Mouse (Mus musculus) MEL (cell line): ENCODE results near the gene Gnas. TPM values are rescaled to one million over a fixed set of nuclear protein-coding genes. Genes with fewer than 3 reads are reported as not detected.

Experiments
- DNase-seq: peaks from one replicate; pipeline ENCODE4 v3.0.0; 2011; ENCODE audit warnings: low read depth, low spot score
- H3K27ac ChIP-seq: 2 replicates; pipeline ENCODE4 v1.5.1; 2012; ENCODE audit warnings: low read depth, mild to moderate bottlenecking, control low read depth, low read length, moderate library complexity; ENCODE audit not compliant: control insufficient read depth
- H3K27me3 ChIP-seq, 2 experiments: fragments of 150-350 bp in 1 of 2; sonication (generic) in 1 of 2; 2 replicates each; pipeline ENCODE4 v1.6.1; 2012; ENCODE audit warnings: low read length in 2 of 2, mild to moderate bottlenecking in 2 of 2, improper control_type of control experiment in 1 of 2, moderate library complexity in 1 of 2; ENCODE audit not compliant: insufficient read depth in 2 of 2, control insufficient read depth in 1 of 2
- H3K36me3 ChIP-seq, 2 experiments: 2 replicates each; pipeline ENCODE4 v1.6.1; 2012 to 2014; ENCODE audit warnings: low read length in 2 of 2, improper control_type of control experiment in 1 of 2, inconsistent platforms in 1 of 2, mild to moderate bottlenecking in 1 of 2; ENCODE audit not compliant: insufficient read depth in 2 of 2, control insufficient read depth in 1 of 2
- H3K4me1 ChIP-seq, 2 experiments: fragments of 150-350 bp in 1 of 2; sonication (generic) in 1 of 2; 2 replicates each; pipeline ENCODE4 v1.6.1; 2012; ENCODE audit warnings: low read length in 2 of 2, improper control_type of control experiment in 1 of 2, mild to moderate bottlenecking in 1 of 2; ENCODE audit not compliant: insufficient read depth in 2 of 2, control insufficient read depth in 1 of 2
- H3K4me3 ChIP-seq, 2 experiments: fragments of 150-350 bp in 1 of 2; sonication (generic) in 1 of 2; 2 replicates each; pipeline ENCODE4 v1.5.1; 2012; ENCODE audit warnings: low read depth in 2 of 2, low read length in 2 of 2, mild to moderate bottlenecking in 2 of 2, moderate library complexity in 2 of 2, control low read depth in 1 of 2, improper control_type of control experiment in 1 of 2; ENCODE audit not compliant: control insufficient read depth in 1 of 2, insufficient read depth in 1 of 2
- H3K79me2 ChIP-seq: 2 replicates; pipeline ENCODE4 v1.6.1; 2012; ENCODE audit warnings: mild to moderate bottlenecking, low read length, moderate library complexity; ENCODE audit not compliant: control insufficient read depth, poor library complexity, insufficient read depth
- H3K9ac ChIP-seq: 2 replicates; pipeline ENCODE4 v1.6.1; 2012; ENCODE audit warnings: low read depth, mild to moderate bottlenecking, control low read depth, low read length, moderate library complexity; ENCODE audit not compliant: control insufficient read depth, poor library complexity, severe bottlenecking
- H3K9me3 ChIP-seq: fragments of 150-350 bp; sonication (generic); replicated peaks from 2 replicates; pipeline ENCODE4 v1.6.1; 2012; ENCODE audit warnings: mild to moderate bottlenecking, low read length, improper control_type of control experiment, moderate library complexity; ENCODE audit not compliant: insufficient read depth
- BHLHE40 ChIP-seq: IDR thresholded peaks from 2 replicates; pipeline ENCODE4 v1.6.1; 2012; ENCODE audit warnings: low read depth, mild to moderate bottlenecking, inconsistent platforms, low read length, improper control_type of control experiment, borderline replicate concordance
- CHD1 ChIP-seq: IDR thresholded peaks from 2 replicates; pipeline ENCODE4 v1.6.1; 2012; ENCODE audit warnings: low read depth, mild to moderate bottlenecking, inconsistent platforms, low read length, improper control_type of control experiment
- CHD2 ChIP-seq: IDR thresholded peaks from 2 replicates; pipeline ENCODE4 v1.6.1; 2011; ENCODE audit warnings: low read length, improper control_type of control experiment
- CTCF ChIP-seq, 3 experiments: IDR thresholded peaks in 2 of 3; conservative IDR thresholded peaks in 1 of 3; 2 replicates each; pipeline ENCODE4 v1.5.1; 2011 to 2012; ENCODE audit warnings: low read length in 3 of 3, low read depth in 2 of 3, mild to moderate bottlenecking in 2 of 3, improper control_type of control experiment in 1 of 3, inconsistent platforms in 1 of 3, mixed read lengths in 1 of 3, moderate library complexity in 1 of 3; ENCODE audit not compliant: control insufficient read depth in 1 of 3, insufficient read depth in 1 of 3, poor library complexity in 1 of 3, severe bottlenecking in 1 of 3
- GATA1 ChIP-seq: IDR thresholded peaks from 2 replicates; pipeline ENCODE4 v1.6.1; 2011; ENCODE audit warnings: low read depth, low read length, improper control_type of control experiment
- HCFC1 ChIP-seq: IDR thresholded peaks from 2 replicates; pipeline ENCODE4 v1.6.1; 2012; ENCODE audit warnings: low read depth, mild to moderate bottlenecking, inconsistent platforms, low read length, improper control_type of control experiment, moderate library complexity
- KAT2A ChIP-seq: conservative IDR thresholded peaks from 2 replicates; pipeline ENCODE4 v1.6.1; 2012; ENCODE audit warnings: low read depth, low read length, improper control_type of control experiment, inconsistent platforms
- MAX ChIP-seq: IDR thresholded peaks from 2 replicates; pipeline ENCODE4 v1.6.1; 2011; ENCODE audit warnings: low read length, improper control_type of control experiment
- MAZ ChIP-seq: IDR thresholded peaks from 2 replicates; pipeline ENCODE4 v1.6.1; 2012; ENCODE audit warnings: low read depth, mild to moderate bottlenecking, inconsistent platforms, low read length, improper control_type of control experiment
- MXI1 ChIP-seq: IDR thresholded peaks from 2 replicates; pipeline ENCODE4 v1.6.1; 2011; ENCODE audit warnings: mild to moderate bottlenecking, low read depth, low read length, improper control_type of control experiment
- MYB ChIP-seq: IDR thresholded peaks from 2 replicates; pipeline ENCODE4 v1.6.1; 2011; ENCODE audit warnings: mild to moderate bottlenecking, low read depth, low read length, improper control_type of control experiment
- MYC ChIP-seq: IDR thresholded peaks from 2 replicates; pipeline ENCODE4 v1.6.1; 2011; ENCODE audit warnings: low read depth, mild to moderate bottlenecking, low read length, improper control_type of control experiment, moderate library complexity
- NELFE ChIP-seq: IDR thresholded peaks from 2 replicates; pipeline ENCODE4 v1.6.1; 2011; ENCODE audit warnings: low read depth, low read length, improper control_type of control experiment
- POLR2A ChIP-seq, 2 experiments: IDR thresholded peaks; 2 replicates each; pipeline ENCODE4 v1.6.1; 2011 to 2012; ENCODE audit warnings: low read length in 2 of 2, mild to moderate bottlenecking in 2 of 2, control low read depth in 1 of 2, improper control_type of control experiment in 1 of 2, low read depth in 1 of 2, moderate library complexity in 1 of 2; ENCODE audit not compliant: control insufficient read depth in 1 of 2, insufficient read depth in 1 of 2, poor library complexity in 1 of 2
- POLR2AphosphoS2 ChIP-seq: IDR thresholded peaks from 2 replicates; pipeline ENCODE4 v1.6.1; 2011; ENCODE audit warnings: low read length, improper control_type of control experiment
- POLR2AphosphoS5 ChIP-seq: IDR thresholded peaks from 2 replicates; pipeline ENCODE4 v1.6.1; 2012; ENCODE audit warnings: low read depth, borderline replicate concordance, mild to moderate bottlenecking, inconsistent platforms, low read length, moderate library complexity, mixed read lengths
- SIN3A ChIP-seq: IDR thresholded peaks from 2 replicates; pipeline ENCODE4 v1.6.1; 2012; ENCODE audit warnings: low read length, improper control_type of control experiment, inconsistent platforms
- TAL1 ChIP-seq: IDR thresholded peaks from 2 replicates; pipeline ENCODE4 v1.6.1; 2012; ENCODE audit warnings: mild to moderate bottlenecking, inconsistent platforms, low read length, moderate library complexity, mixed read lengths
- TBP ChIP-seq: IDR thresholded peaks from 2 replicates; pipeline ENCODE4 v1.8.0; 2011; ENCODE audit warnings: low read depth, low read length, improper control_type of control experiment
- TCF12 ChIP-seq: IDR thresholded peaks from 2 replicates; pipeline ENCODE4 v1.6.1; 2014; ENCODE audit warnings: low read depth, mild to moderate bottlenecking, inconsistent platforms, low read length, improper control_type of control experiment, moderate library complexity
- USF2 ChIP-seq, 2 experiments: IDR thresholded peaks; 2 replicates each; pipeline ENCODE4 v1.6.1; 2011 to 2012; ENCODE audit warnings: improper control_type of control experiment in 2 of 2, low read length in 2 of 2, borderline replicate concordance in 1 of 2, inconsistent platforms in 1 of 2, low read depth in 1 of 2, mild to moderate bottlenecking in 1 of 2; ENCODE audit not compliant: insufficient read depth in 1 of 2
- ZC3H11A ChIP-seq: IDR thresholded peaks from 2 replicates; pipeline ENCODE4 v1.6.1; 2012; ENCODE audit warnings: low read depth, mild to moderate bottlenecking, inconsistent platforms, low read length, improper control_type of control experiment
- ZMIZ1 ChIP-seq: IDR thresholded peaks from 2 replicates; pipeline ENCODE4 v1.6.1; 2012; ENCODE audit warnings: low read depth, mild to moderate bottlenecking, inconsistent platforms, low read length, improper control_type of control experiment, moderate library complexity
- ZNF384 ChIP-seq: IDR thresholded peaks from 2 replicates; pipeline ENCODE4 v1.6.1; 2012; ENCODE audit warnings: low read depth, mild to moderate bottlenecking, inconsistent platforms, low read length, improper control_type of control experiment
- polyA plus RNA-seq, 2 experiments: library from polyadenylated mRNA; stranded (reverse) in 1 of 2; unstranded in 1 of 2; fragments of >175 nt in 1 of 2; fragments of >200 nt in 1 of 2; gene quantifications; 2 replicates each; pipeline versions ENCODE4 v1.2.1 to v1.2.4; 2012; ENCODE audit warnings: low replicate concordance in 2 of 2, low read depth in 1 of 2; ENCODE audit not compliant: insufficient read length in 2 of 2, insufficient read depth in 1 of 2, missing spikeins in 1 of 2
- total RNA-seq: library from RNA; depleted of rRNA; stranded (reverse); fragments of 300-350 nt; gene quantifications from 2 replicates; pipeline ENCODE4 v1.2.3, GENCODE M21; 2012

Gene Gnas
- total and polyA plus RNA-seq, 3 experiments = 273 to 447 (median 383) TPM

GRCm38 (mm10) chr2:174294457-174294856 lies 10.3 kb downstream of the Gnas start:
- H3K9me3 ChIP-seq = no peaks in the 10 kb centered on the region
- no peaks in the 10 kb centered on the region for H3K27me3 ChIP-seq
- H3K4me1 ChIP-seq = no peaks in the 10 kb centered on the region
- H3K79me2 ChIP-seq = no peaks in the 10 kb centered on the region
- no peak overlapping the region for H3K4me3 ChIP-seq
- H3K9ac ChIP-seq = no peak overlapping the region
- DNase-seq = no peak
- TF ChIP-seq GATA1 (no peak), TAL1 (no peak), TBP (no peak), POLR2AphosphoS2 (no peak), CHD2 (no peak), MXI1 (no peak), SIN3A (no peak), MAZ (no peak), CTCF (IDR thresholded peaks at IDR 0.05 in 2 of 3, conservative IDR thresholded peaks at IDR 0.05 in 1 of 3; ENCODE audit: control insufficient read depth in 1 of 3, insufficient read depth in 1 of 3, low read depth in 2 of 3, low read length in 3 of 3, poor library complexity in 1 of 3, severe bottlenecking in 1 of 3) (no peak), KAT2A (no peak), NELFE (no peak), TCF12 (no peak), MYB (no peak), POLR2AphosphoS5 (no peak), ZC3H11A (no peak), ZNF384 (no peak), BHLHE40 (no peak)
- no peaks in the 10 kb centered on the region for H3K36me3 ChIP-seq
- no peak overlapping the region for H3K27ac ChIP-seq

DNA sequence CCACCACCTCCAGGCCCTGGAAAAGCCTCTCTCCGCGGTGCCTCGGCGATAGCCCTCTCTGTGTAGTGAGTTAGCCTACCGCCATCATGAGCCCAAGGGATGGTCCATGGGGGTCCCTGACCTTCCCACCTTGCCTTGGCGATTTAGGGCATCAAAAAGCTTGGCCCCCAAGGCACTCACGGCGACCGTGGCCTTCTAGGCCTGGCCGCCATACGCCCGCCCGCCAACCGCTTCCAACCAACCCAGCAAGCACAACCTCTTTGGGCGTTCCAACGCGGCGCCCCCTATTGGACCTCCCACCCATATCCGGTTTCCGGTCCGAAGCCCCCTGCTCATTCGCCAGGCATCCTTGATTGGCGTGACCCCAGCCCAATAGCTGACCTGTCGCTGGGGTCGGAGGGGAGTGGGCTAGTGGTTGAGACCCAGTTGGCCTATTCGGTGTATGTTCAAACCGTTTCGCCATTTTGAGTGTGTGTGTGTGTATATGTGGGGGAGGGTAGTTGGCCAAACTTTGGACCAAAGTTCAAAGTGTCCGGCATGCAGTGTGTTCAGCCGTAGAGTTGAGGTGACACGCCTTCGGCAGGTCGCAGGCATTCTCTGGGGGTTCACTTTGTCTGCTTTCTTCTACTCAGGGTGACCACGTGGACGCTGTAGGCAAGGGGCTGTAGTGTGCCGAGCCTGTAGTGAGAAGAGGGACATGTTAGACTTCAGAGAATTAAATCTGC lies 11.2 kb downstream of the Gnas start:
- H3K4me1 ChIP-seq = no peaks in the 10 kb centered on the region
- H3K9me3 ChIP-seq = no peaks in the 10 kb centered on the region
- no peak overlapping the region for H3K9ac ChIP-seq
- H3K27ac ChIP-seq = no peak overlapping the region
- no peaks in the 10 kb centered on the region for H3K36me3 ChIP-seq
- no peak for DNase-seq
- H3K27me3 ChIP-seq = no peaks in the 10 kb centered on the region
- no peak for TF ChIP-seq MAZ
- no peak for TF ChIP-seq MYC
- no peak for TF ChIP-seq HCFC1
- TF ChIP-seq ZMIZ1 = no peak
- no peak for TF ChIP-seq USF2 (IDR thresholded peaks at IDR 0.05; ENCODE audit: borderline replicate concordance in 1 of 2, insufficient read depth in 1 of 2, low read depth in 1 of 2, low read length in 2 of 2)
- TF ChIP-seq MAX = no peak
- no peak for TF ChIP-seq POLR2AphosphoS2
- no peak for TF ChIP-seq POLR2A (IDR thresholded peaks at IDR 0.05; ENCODE audit: control insufficient read depth in 1 of 2, insufficient read depth in 1 of 2, low read depth in 1 of 2, low read length in 2 of 2, poor library complexity in 1 of 2)
- no peak for TF ChIP-seq CHD1
- H3K79me2 ChIP-seq = no peaks in the 10 kb centered on the region
- no peak overlapping the region for H3K4me3 ChIP-seq
